Mouse (Mus musculus) hindbrain, embryonic 10.5 days (tissue): ENCODE measurements at regions not wholly inside any gene's neighbourhood (a gene's known extent, or its start where the extent isn't known, plus 50 kb on each side); places are given as distances from the start of the nearest gene placed in this dataset.

Experiments
- DNase-seq: peaks from one replicate; pipeline ENCODE4 v3.0.0-alpha.2; 2017; ENCODE audit warnings: low spot score
- H3K27ac ChIP-seq: fragments of 300-500 bp; sonication (generic); 2 replicates; pipeline ENCODE4 v1.5.1; 2016; ENCODE audit warnings: mild to moderate bottlenecking, moderate library complexity
- H3K27me3 ChIP-seq: fragments of 300-500 bp; sonication (generic); 2 replicates; pipeline ENCODE4 v1.6.1; 2016; ENCODE audit warnings: mild to moderate bottlenecking; ENCODE audit not compliant: poor library complexity, insufficient read depth, severe bottlenecking
- H3K36me3 ChIP-seq: fragments of 300-500 bp; sonication (generic); 2 replicates; pipeline ENCODE4 v1.6.1; 2016; ENCODE audit warnings: mild to moderate bottlenecking, moderate library complexity
- H3K4me1 ChIP-seq: fragments of 300-500 bp; sonication (generic); replicated peaks from 2 replicates; pipeline ENCODE4 v1.6.1; 2016; ENCODE audit warnings: mild to moderate bottlenecking
- H3K4me3 ChIP-seq: fragments of 300-500 bp; sonication (generic); 2 replicates; pipeline ENCODE4 v1.5.1; 2016; ENCODE audit warnings: mild to moderate bottlenecking, moderate library complexity
- H3K9me3 ChIP-seq: fragments of 300-500 bp; sonication (generic); 2 replicates; pipeline ENCODE4 v1.6.1; 2016; ENCODE audit warnings: mild to moderate bottlenecking, moderate library complexity
- WGBS: fragments of 180-500 bp; shearing (Covaris S2); methylation state at CpG from one replicate; pipeline ENCODE4 v1.1.7; 2016; 5-methylcytosine and 5-hydroxymethylcytosine counted together

- H3K27ac ChIP-seq, result no peak overlapping the region
- H3K27me3 ChIP-seq, result no peaks in the 10 kb centered on the region
- DNase-seq, result no peak
- H3K9me3 ChIP-seq, result no peaks in the 10 kb centered on the region
- 85% methylated on average over 7 of the region's 7 CpGs for WGBS
- H3K36me3 ChIP-seq, result no peaks in the 10 kb centered on the region
- H3K4me1 ChIP-seq, result no peaks in the 10 kb centered on the region
- H3K4me3 ChIP-seq, result no peak overlapping the region
These were observed 419.8 kb upstream of the Smarca2 start for GRCm38 (mm10) chr19:26185012-26185411.

GRCm38 (mm10) chr19:26190803-26191202 lies 414.0 kb upstream of the Smarca2 start:
- no peak overlapping the region for H3K4me3 ChIP-seq
- H3K27ac ChIP-seq, result no peak overlapping the region
- no peak for DNase-seq
- H3K4me1 ChIP-seq, result no peaks in the 10 kb centered on the region
- no peaks in the 10 kb centered on the region for H3K9me3 ChIP-seq
- 81% methylated on average over 1 of the region's 1 CpGs for WGBS
- H3K27me3 ChIP-seq, result no peaks in the 10 kb centered on the region
- no peaks in the 10 kb centered on the region for H3K36me3 ChIP-seq

GRCm38 (mm10) chr19:26193664-26194063 lies 411.2 kb upstream of the Smarca2 start:
- H3K4me3 ChIP-seq, result no peak overlapping the region
- no peaks in the 10 kb centered on the region for H3K27me3 ChIP-seq
- 76% methylated on average over 1 of the region's 1 CpGs for WGBS
- H3K4me1 ChIP-seq, result no peaks in the 10 kb centered on the region
- H3K27ac ChIP-seq, result no peak overlapping the region
- no peak for DNase-seq
- no peaks in the 10 kb centered on the region for H3K36me3 ChIP-seq
- H3K9me3 ChIP-seq, result no peaks in the 10 kb centered on the region

- 74% methylated on average over 1 of the region's 1 CpGs for WGBS
- no peaks in the 10 kb centered on the region for H3K9me3 ChIP-seq
- H3K27me3 ChIP-seq, result no peaks in the 10 kb centered on the region
- H3K27ac ChIP-seq, result no peak overlapping the region
- no peaks in the 10 kb centered on the region for H3K36me3 ChIP-seq
- DNase-seq, result no peak
- H3K4me1 ChIP-seq, result no peaks in the 10 kb centered on the region
- no peak overlapping the region for H3K4me3 ChIP-seq
These were observed 396.1 kb upstream of the Smarca2 start for GRCm38 (mm10) chr19:26208760-26209159.

- no peaks in the 10 kb centered on the region for H3K27me3 ChIP-seq
- DNase-seq, result no peak
- no peaks in the 10 kb centered on the region for H3K36me3 ChIP-seq
- H3K4me3 ChIP-seq, result no peak overlapping the region
- WGBS, result 76% methylated on average over 4 of the region's 4 CpGs
- H3K9me3 ChIP-seq, result no peaks in the 10 kb centered on the region
- H3K4me1 ChIP-seq, result no peaks in the 10 kb centered on the region
- H3K27ac ChIP-seq, result no peak overlapping the region
These were observed 370.3 kb upstream of the Smarca2 start for GRCm38 (mm10) chr19:26234539-26234938.

- WGBS, result 77% methylated on average over 6 of the region's 6 CpGs
- DNase-seq, result no peak
- H3K27me3 ChIP-seq, result no peaks in the 10 kb centered on the region
- H3K27ac ChIP-seq, result no peak overlapping the region
- H3K36me3 ChIP-seq, result no peaks in the 10 kb centered on the region
- no peaks in the 10 kb centered on the region for H3K9me3 ChIP-seq
- H3K4me3 ChIP-seq, result no peak overlapping the region
- H3K4me1 ChIP-seq, result no peaks in the 10 kb centered on the region
These were observed 360.8 kb upstream of the Smarca2 start for GRCm38 (mm10) chr19:26244067-26244466.

GRCm38 (mm10) chr19:26249751-26250150 lies 355.1 kb upstream of the Smarca2 start:
- Histone ChIP-seq H3K4me1 (no peaks in the 10 kb centered on the region), H3K27me3 (no peaks in the 10 kb centered on the region), H3K27ac (no peak overlapping the region), H3K4me3 (no peak overlapping the region), H3K9me3 (no peaks in the 10 kb centered on the region), H3K36me3 (no peaks in the 10 kb centered on the region)
- no peak for DNase-seq
- WGBS, result 89% methylated on average over 6 of the region's 6 CpGs

- WGBS, result 75% methylated on average over 4 of the region's 4 CpGs
- H3K36me3 ChIP-seq, result no peaks in the 10 kb centered on the region
- no peaks in the 10 kb centered on the region for H3K4me1 ChIP-seq
- no peak overlapping the region for H3K4me3 ChIP-seq
- H3K27ac ChIP-seq, result no peak overlapping the region
- H3K27me3 ChIP-seq, result no peaks in the 10 kb centered on the region
- H3K9me3 ChIP-seq, result no peaks in the 10 kb centered on the region
- no peak for DNase-seq
These were observed 346.2 kb upstream of the Smarca2 start for GRCm38 (mm10) chr19:26258677-26259076.

GRCm38 (mm10) chr19:26261530-26261929 lies 343.3 kb upstream of the Smarca2 start:
- Histone ChIP-seq H3K9me3 (no peaks in the 10 kb centered on the region), H3K4me1 (no peaks in the 10 kb centered on the region), H3K27ac (no peak overlapping the region), H3K36me3 (no peaks in the 10 kb centered on the region), H3K4me3 (no peak overlapping the region), H3K27me3 (no peaks in the 10 kb centered on the region)
- WGBS, result 88% methylated on average over 2 of the region's 2 CpGs
- DNase-seq, result no peak

- Histone ChIP-seq H3K4me3 (no peak overlapping the region), H3K36me3 (no peaks in the 10 kb centered on the region), H3K27me3 (no peaks in the 10 kb centered on the region), H3K9me3 (no peaks in the 10 kb centered on the region), H3K27ac (no peak overlapping the region), H3K4me1 (no peaks in the 10 kb centered on the region)
- 87% methylated on average over 6 of the region's 6 CpGs for WGBS
- no peak for DNase-seq
These were observed 308.5 kb upstream of the Smarca2 start for GRCm38 (mm10) chr19:26296360-26296759.

GRCm38 (mm10) chr19:26308477-26309135 lies 296.2 kb upstream of the Smarca2 start:
- H3K4me3 ChIP-seq, result no peak overlapping the region
- H3K27ac ChIP-seq, result no peak overlapping the region
- H3K4me1 ChIP-seq, result no peaks in the 10 kb centered on the region
- no peaks in the 10 kb centered on the region for H3K9me3 ChIP-seq
- H3K36me3 ChIP-seq, result no peaks in the 10 kb centered on the region
- DNase-seq, result no peak
- H3K27me3 ChIP-seq, result no peaks in the 10 kb centered on the region
- WGBS, result 82% methylated on average over 1 of the region's 1 CpGs

- no peak overlapping the region for H3K4me3 ChIP-seq
- no peaks in the 10 kb centered on the region for H3K4me1 ChIP-seq
- H3K9me3 ChIP-seq, result no peaks in the 10 kb centered on the region
- no peaks in the 10 kb centered on the region for H3K36me3 ChIP-seq
- no peak overlapping the region for H3K27ac ChIP-seq
- no peak for DNase-seq
- WGBS, result 92% methylated on average over 2 of the region's 2 CpGs
- no peaks in the 10 kb centered on the region for H3K27me3 ChIP-seq
These were observed 285.9 kb upstream of the Smarca2 start for GRCm38 (mm10) chr19:26318977-26319376.

- Histone ChIP-seq H3K36me3 (no peaks in the 10 kb centered on the region), H3K4me1 (no peaks in the 10 kb centered on the region), H3K27ac (no peak overlapping the region), H3K9me3 (no peaks in the 10 kb centered on the region), H3K27me3 (no peaks in the 10 kb centered on the region), H3K4me3 (no peak overlapping the region)
- 83% methylated on average over 5 of the region's 5 CpGs for WGBS
- DNase-seq, result no peak
These were observed 281.2 kb upstream of the Smarca2 start for GRCm38 (mm10) chr19:26323682-26324081.

- Histone ChIP-seq H3K4me3 (no peak overlapping the region), H3K36me3 (no peaks in the 10 kb centered on the region), H3K27me3 (no peaks in the 10 kb centered on the region), H3K4me1 (no peaks in the 10 kb centered on the region), H3K27ac (no peak overlapping the region), H3K9me3 (no peaks in the 10 kb centered on the region)
- no peak for DNase-seq
- 94% methylated on average over 4 of the region's 4 CpGs for WGBS
These were observed 265.7 kb upstream of the Smarca2 start for GRCm38 (mm10) chr19:26339120-26339519.
